Mouse (Mus musculus) intestine, postnatal 0 days (tissue): ENCODE measurements around the gene Abl2. TPM values are rescaled to one million over a fixed set of nuclear protein-coding genes. Genes with fewer than 3 reads are reported as not detected.
"Not testable (repeated sequence)": the region's sequence is repeated elsewhere in the genome, so short reads cannot be mapped to it uniquely, and the experiment has no call there.

ENCODE experiments used
- ATAC-seq: fragments of 200-750 bp; cut with Nextera tagmentation; 2 replicates; pipeline ENCODE4 v1.8.0; 2017; ENCODE audit warnings: mild to moderate bottlenecking, moderate TSS enrichment, moderate library complexity
- H3K27ac ChIP-seq: fragments of 300-500 bp; sonication (generic); 2 replicates; pipeline ENCODE4 v1.5.1; 2014; ENCODE audit warnings: mild to moderate bottlenecking, low read depth, low read length, moderate library complexity
- H3K27me3 ChIP-seq: fragments of 300-500 bp; sonication (generic); replicated peaks from 2 replicates; pipeline ENCODE4 v1.6.1; 2014; ENCODE audit warnings: low read length, mixed read lengths; ENCODE audit not compliant: control insufficient read depth, insufficient read depth
- H3K36me3 ChIP-seq: fragments of 300-500 bp; sonication (generic); 2 replicates; pipeline ENCODE4 v1.6.1; 2014; ENCODE audit warnings: mild to moderate bottlenecking, moderate library complexity; ENCODE audit not compliant: control insufficient read depth, insufficient read depth
- H3K4me1 ChIP-seq: fragments of 300-500 bp; sonication (generic); replicated peaks from 2 replicates; pipeline ENCODE4 v1.6.1; 2014; ENCODE audit warnings: antibody characterized with exemption, low read length, mixed read lengths; ENCODE audit not compliant: control insufficient read depth, insufficient read depth
- H3K4me2 ChIP-seq: fragments of 300-500 bp; sonication (generic); replicated peaks from 2 replicates; pipeline ENCODE4 v1.6.1; 2014; ENCODE audit warnings: low read depth, mild to moderate bottlenecking, moderate library complexity
- H3K4me3 ChIP-seq: fragments of 300-500 bp; sonication (generic); 2 replicates; pipeline ENCODE4 v1.5.1; 2014; ENCODE audit warnings: low read depth, low read length
- H3K9ac ChIP-seq: fragments of 300-500 bp; sonication (generic); 2 replicates; pipeline ENCODE4 v1.6.1; 2014; ENCODE audit warnings: mild to moderate bottlenecking, low read depth, low read length
- H3K9me3 ChIP-seq: fragments of 300-500 bp; sonication (generic); 2 replicates; pipeline ENCODE4 v1.6.1; 2016; ENCODE audit warnings: mixed run types; ENCODE audit not compliant: control insufficient read depth
- CTCF ChIP-seq: sonication (generic); IDR thresholded peaks from 2 replicates; pipeline ENCODE4 v1.5.1; 2016; ENCODE audit warnings: low read depth, mild to moderate bottlenecking, control low read depth, antibody characterized with exemption, moderate library complexity
- WGBS: fragments of 180-500 bp; shearing (Covaris S2); extraction: QIAGEN DNeasy Blood & Tissue Kit; methylation state at CpG from one replicate; pipeline ENCODE4 v1.1.7; 2014; 5-methylcytosine and 5-hydroxymethylcytosine counted together
- polyA plus RNA-seq: library from polyadenylated mRNA; unstranded; fragments of >200 nt; fragmentation: Nextera tagmentation; extraction: Ambion mirVana; gene quantifications from 2 replicates; pipeline ENCODE4 v1.2.1, GENCODE M21; 2015

Gene Abl2
- polyA plus RNA-seq, 1 experiment from 2014 or later = 1.6 TPM

DNA sequence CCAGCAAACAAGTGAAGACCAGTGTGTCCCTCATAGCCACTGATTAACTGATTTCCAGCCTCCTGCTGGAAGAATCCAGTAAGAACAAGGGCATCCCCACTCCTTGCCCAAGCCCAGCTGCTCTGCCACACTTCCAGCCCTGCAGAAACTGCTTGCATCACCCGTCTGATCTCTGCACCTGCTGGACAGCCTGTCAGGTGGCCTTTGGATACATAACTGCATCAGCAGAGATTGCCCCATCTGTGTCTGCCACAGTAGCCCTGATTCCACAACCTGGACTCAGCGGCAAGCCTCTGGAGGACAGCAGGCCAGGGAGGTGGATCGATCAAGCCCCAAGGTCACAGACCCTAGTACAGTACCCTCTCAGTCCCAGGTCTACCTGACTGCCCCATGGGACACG is 98.9 kb downstream of the Abl2 start:
- Histone ChIP-seq H3K27me3 (no peaks in the 10 kb centered on the region), H3K4me2 (no peak overlapping the region), H3K9me3 (no peaks in the 10 kb centered on the region), H3K4me3 (no peak overlapping the region), H3K4me1 (no peaks in the 10 kb centered on the region), H3K9ac (no peak overlapping the region), H3K27ac (no peak overlapping the region), H3K36me3 (peaks cover 4% of the 10 kb centered on the region; the same call in 1 of the 2 replicates)
- 70% methylated on average over 4 of the region's 4 CpGs for WGBS
- peak; percentile 36; the same call in 1 of the 2 replicates for TF ChIP-seq CTCF
- ATAC-seq = peak; percentile 77

- no peak for TF ChIP-seq CTCF
- Histone ChIP-seq H3K27ac (no peak overlapping the region), H3K4me1 (no peaks in the 10 kb centered on the region), H3K36me3 (peaks cover 4% of the 10 kb centered on the region; the same call in 1 of the 2 replicates), H3K4me3 (no peak overlapping the region), H3K9ac (no peak overlapping the region), H3K4me2 (no peak overlapping the region), H3K9me3 (no peaks in the 10 kb centered on the region), H3K27me3 (no peaks in the 10 kb centered on the region)
- 86% methylated on average over 5 of the region's 5 CpGs for WGBS
- ATAC-seq = no peak
Observed at GRCm38 (mm10) chr1:156658676-156659075, 100.1 kb downstream of the Abl2 start.

DNA sequence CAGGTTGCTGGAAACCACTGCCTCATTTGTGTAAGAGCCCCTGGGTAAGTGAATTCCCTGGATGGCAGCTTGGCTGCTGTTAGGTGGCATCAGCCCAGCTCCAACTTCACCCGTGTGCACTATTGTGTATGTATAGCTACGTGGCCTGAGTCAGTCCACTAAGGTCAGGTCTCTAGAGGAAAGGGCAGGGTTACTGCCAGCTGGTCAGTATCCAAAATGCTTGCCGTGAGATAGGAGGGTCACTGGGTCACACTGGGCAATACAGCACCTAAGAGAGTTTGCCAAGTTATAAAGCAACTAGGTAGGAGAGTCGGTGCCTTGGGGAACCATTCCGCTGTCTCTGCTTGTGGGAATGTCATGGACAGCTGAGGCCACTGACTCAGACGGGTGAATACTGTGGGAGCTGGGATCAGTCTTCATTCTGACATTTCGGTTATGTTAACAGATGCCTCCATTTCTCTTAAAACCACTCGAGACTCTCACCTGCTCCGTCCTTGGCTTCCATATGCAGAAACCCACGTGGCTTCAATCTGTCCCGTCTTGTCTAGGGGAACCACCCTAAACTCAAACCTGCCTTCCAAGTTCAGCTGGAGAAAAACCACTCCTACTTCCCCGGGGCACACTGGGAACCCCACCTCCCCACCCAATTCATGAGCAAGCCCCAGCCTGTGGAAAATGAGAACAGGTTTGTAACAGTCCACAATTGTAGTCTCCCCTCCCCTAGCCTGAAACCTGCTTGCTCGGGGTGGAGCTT is 101.5 kb downstream of the Abl2 start:
- Histone ChIP-seq H3K27me3 (no peaks in the 10 kb centered on the region), H3K4me3 (no peak overlapping the region), H3K4me1 (no peaks in the 10 kb centered on the region), H3K9me3 (no peaks in the 10 kb centered on the region), H3K36me3 (peaks cover 4% of the 10 kb centered on the region; the same call in 1 of the 2 replicates), H3K4me2 (peak overlapping the region; percentile 47), H3K27ac (no peak overlapping the region), H3K9ac (no peak overlapping the region)
- TF ChIP-seq CTCF = no peak
- ATAC-seq = peak; percentile 8; the same call in 1 of the 2 replicates
- WGBS = 69% methylated on average over 13 of the region's 13 CpGs

DNA sequence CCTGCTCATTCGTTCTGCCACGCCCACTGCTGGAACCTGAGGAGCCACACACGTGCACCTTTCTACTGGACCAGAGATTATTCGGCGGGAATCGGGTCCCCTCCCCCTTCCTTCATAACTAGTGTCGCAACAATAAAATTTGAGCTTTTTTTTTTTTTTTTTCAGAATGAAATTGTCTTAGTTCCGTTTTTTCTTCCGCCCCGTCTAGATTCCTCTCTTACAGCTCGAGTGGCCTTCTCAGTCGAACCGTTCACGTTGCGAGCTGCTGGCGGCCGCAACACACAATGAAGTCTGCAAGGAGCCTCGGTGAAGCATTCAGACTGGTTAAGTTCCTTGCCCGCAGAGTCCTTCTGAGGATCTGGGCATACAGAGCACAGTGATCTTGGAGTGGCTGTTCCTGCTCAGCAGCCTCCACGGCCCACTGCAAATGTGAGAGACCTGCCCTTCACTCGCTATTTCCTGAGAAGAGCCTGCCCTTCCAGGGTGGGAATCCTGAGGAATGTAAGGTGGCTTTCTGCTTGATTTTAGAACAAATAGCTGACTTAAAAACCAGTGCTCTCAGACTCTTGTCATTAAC is 102.2 kb downstream of the Abl2 start:
- H3K36me3 ChIP-seq, H3K9me3 ChIP-seq, H3K4me3 ChIP-seq, H3K9ac ChIP-seq, H3K4me1 ChIP-seq, ATAC-seq, H3K27ac ChIP-seq, H3K27me3 ChIP-seq: not testable (repeated sequence)
- WGBS = 62% methylated on average over 17 of the region's 21 CpGs
- peak overlapping the region; percentile 40; the same call in 1 of the 2 replicates for H3K4me2 ChIP-seq

DNA sequence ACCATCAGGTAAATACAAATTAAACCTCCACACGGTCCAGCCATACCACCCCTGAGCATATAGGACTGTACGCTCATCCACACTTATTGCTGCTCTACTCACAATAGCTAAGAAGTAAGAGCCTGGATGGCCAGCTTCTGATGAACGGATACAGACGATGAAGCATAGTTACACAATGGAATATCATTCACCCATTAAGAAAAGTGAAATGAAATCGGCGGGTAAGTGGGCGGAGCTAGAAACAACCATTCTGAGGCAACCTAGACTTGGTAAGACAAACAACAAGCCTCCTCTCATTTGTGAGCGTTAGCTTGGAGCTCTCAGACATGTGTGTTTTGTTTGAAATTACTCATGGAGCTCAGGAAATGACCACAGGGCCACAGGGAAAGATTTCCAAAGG is 107.2 kb downstream of the Abl2 start:
- 88% methylated on average over 8 of the region's 8 CpGs for WGBS
- Histone ChIP-seq H3K4me1 (no peaks in the 10 kb centered on the region), H3K27me3 (no peaks in the 10 kb centered on the region), H3K9ac (no peak overlapping the region), H3K9me3 (no peaks in the 10 kb centered on the region), H3K4me3 (no peak overlapping the region), H3K27ac (no peak overlapping the region), H3K36me3 (no peaks in the 10 kb centered on the region; the same call in 1 of the 2 replicates), H3K4me2 (no peak overlapping the region)
- TF ChIP-seq CTCF = no peak
- ATAC-seq = no peak

GRCm38 (mm10) chr1:156667141-156667926 is 108.7 kb downstream of the Abl2 start:
- peak overlapping the region; percentile 39; the same call in 1 of the 2 replicates for H3K4me2 ChIP-seq
- H3K4me3 ChIP-seq = no peak overlapping the region
- H3K36me3 ChIP-seq = no peaks in the 10 kb centered on the region; the same call in 1 of the 2 replicates
- no peaks in the 10 kb centered on the region for H3K27me3 ChIP-seq
- H3K9me3 ChIP-seq = no peaks in the 10 kb centered on the region
- H3K4me1 ChIP-seq = no peaks in the 10 kb centered on the region
- TF ChIP-seq CTCF = no peak
- 65% methylated on average over 23 of the region's 23 CpGs for WGBS
- ATAC-seq = peak; percentile 91
- no peak overlapping the region for H3K9ac ChIP-seq
- no peak overlapping the region for H3K27ac ChIP-seq
